Mouse (Mus musculus) gastrocnemius, adult 8-10 months (tissue): Measurements from ENCODE around the gene Olfr652. TPM values are rescaled to one million over a fixed set of nuclear protein-coding genes. Genes with fewer than 3 reads are reported as not detected.

ENCODE experiments used
- DNase-seq, 2 experiments: peaks; one replicate each; pipeline ENCODE4 v3.0.0; 2022; ENCODE audit warnings: low spot score in 2 of 2
- total RNA-seq, 4 experiments: library from RNA; stranded (reverse); gene quantifications; 2 replicates each; pipeline ENCODE4 v1.2.4; 2022

Gene Olfr652
- not detected for total RNA-seq

DNA sequence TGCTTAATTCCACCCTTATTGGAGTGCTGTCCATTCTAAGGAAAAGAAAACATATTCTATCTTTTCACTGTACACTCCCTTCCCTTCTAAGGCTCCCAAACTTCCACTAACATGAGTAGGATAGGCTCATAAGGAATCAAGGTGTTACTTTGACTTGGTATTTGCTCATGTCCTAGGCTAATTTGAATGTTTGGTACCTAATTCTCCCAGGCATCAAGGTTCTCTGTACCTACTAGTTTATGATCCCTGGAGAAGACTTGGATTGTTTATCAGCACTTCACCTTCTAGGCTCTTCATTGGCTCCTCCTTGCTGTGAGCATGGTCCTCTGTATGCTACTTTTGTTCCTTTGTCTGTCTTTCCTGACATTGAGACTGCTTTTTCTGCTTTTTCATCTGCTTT is at the start of gene Olfr652:
Gene Olfr652, plus strand, starts transcription at position 301 of the 400 bp plus-strand sequence.
- no peak for DNase-seq

- no peak for DNase-seq
Observed at GRCm38 (mm10) chr7:104549833-104550232, 10.9 kb upstream of the Olfr652 start, which contains the start of gene Olfr651. TSS of gene Olfr651 (plus strand) at chr7:104550133.

DNA sequence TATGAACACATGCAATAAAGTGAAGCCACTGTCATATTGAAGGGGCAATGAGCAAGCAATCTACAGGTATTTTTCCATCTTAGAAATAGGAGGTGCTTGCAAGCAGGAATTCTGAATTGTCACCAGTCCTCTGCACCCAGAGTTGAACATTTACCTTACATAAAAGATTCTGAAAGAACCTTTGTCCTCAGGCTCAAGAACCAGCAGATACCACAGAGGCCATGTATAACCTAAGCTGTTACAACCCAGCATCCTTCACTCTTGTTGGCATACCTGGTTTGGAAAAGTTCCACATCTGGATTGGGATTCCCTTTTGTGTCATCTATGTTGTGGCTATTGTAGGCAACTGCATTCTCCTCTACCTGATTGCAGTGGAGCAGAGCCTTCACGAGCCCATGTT is 8.0 kb upstream of the Olfr652 start:
- DNase-seq, result no peak

DNA sequence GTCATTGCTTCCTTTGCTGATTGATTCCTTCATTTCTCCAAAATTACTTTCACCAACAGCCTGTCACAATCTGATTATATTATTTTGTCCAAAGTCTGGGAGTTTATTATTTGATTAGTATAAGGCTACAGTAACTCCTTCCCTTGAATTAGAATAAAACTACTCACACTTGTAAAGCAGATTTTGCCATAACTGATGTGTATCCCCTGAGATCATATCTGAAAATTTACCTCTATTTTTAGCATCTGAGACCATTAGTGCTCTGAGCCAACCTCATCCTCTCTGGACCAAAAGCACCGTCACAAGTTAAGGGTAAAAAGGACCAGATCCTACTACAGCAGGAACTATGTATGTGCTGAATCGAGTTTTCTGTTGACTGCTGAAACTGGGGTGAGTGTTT is 16.3 kb downstream of the Olfr652 start, which contains the start of gene Olfr653:
Gene Olfr653, plus strand, starts transcription at position 301 of the 400 bp plus-strand sequence.
- DNase-seq, result no peak

- DNase-seq, result no peak
Observed at GRCm38 (mm10) chr7:104580846-104581245, 20.1 kb downstream of the Olfr652 start.

DNA sequence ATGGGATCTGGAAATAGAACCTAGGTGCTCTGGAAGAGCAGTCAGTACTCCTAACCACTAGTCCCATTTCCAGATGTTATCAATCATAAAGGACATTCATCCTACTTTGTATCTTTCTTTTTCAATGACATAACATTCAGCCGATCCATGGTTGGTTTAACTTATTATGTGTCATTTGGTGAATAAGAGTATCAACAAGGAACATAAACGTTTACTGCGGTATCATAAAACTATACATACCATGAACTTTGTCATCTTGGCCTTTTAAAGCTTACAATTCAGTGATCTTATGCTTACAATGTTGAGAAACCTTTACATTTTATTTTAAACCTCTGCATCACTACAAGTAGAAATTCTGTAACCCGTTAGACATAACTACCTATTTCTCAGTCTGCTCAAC is 20.7 kb downstream of the Olfr652 start:
- DNase-seq, result no peak

GRCm38 (mm10) chr7:104586725-104587124 is 26.0 kb downstream of the Olfr652 start, which contains the start of gene Olfr654:
TSS of gene Olfr654 (plus strand) at chr7:104587025.
- no peak for DNase-seq

DNA sequence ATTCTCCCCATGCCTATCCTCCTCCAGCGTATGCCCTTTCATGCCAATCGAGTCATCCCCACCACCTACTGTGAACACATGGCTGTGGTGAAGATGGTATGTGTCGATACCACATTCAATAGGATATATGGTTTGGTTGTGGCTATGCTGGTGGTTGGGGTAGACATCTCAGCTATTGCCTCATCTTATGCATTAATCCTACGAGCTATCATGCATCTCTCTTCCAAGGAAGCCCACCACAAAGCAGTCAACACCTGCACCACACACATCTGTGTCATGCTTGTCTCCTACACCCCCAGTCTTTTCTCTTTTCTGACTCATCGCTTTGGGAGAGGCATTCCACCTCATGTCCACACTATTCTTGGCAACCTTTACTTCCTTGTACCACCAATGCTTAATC is 27.6 kb downstream of the Olfr652 start:
- no peak for DNase-seq

- no peak for DNase-seq
Observed at GRCm38 (mm10) chr7:104601679-104602078, 41.0 kb downstream of the Olfr652 start, which contains the start of gene Olfr655. TSS of gene Olfr655 (minus strand) at chr7:104601779.

GRCm38 (mm10) chr7:104603173-104603572 is 42.5 kb downstream of the Olfr652 start:
- no peak for DNase-seq

- no peak for DNase-seq
Observed at GRCm38 (mm10) chr7:104604727-104605126, 44.0 kb downstream of the Olfr652 start.

GRCm38 (mm10) chr7:104613655-104614054 is 53.0 kb downstream of the Olfr652 start, which contains the start of gene Olfr656:
TSS of gene Olfr656 (plus strand) at chr7:104613955.
- DNase-seq, result no peak

Other genes with a start within 250 kb of the Olfr652 start
- 1 to 10 TPM; 2.1 to 2.6 (median 2.3) TPM for gene Trim12a, start 245.4 kb upstream of the Olfr652 start, total RNA-seq
- gene Trim34b, start 231.4 kb upstream of the Olfr652 start, total RNA-seq, result not detected
- 1 to 10 TPM; 2.3 to 3.1 (median 2.6) TPM for gene Trim12c, start 207.5 kb upstream of the Olfr652 start, total RNA-seq
- gene Trim30b, start 191.0 kb upstream of the Olfr652 start, total RNA-seq, result not detected
- not detected for gene Trim30c, start 160.1 kb upstream of the Olfr652 start, total RNA-seq
- under 1 TPM; 0.53 to 0.96 (median 0.82) TPM for gene Trim30a, start 95.7 kb upstream of the Olfr652 start, total RNA-seq
- under 1 TPM; 0.24 to 0.43 (median 0.39) TPM for gene Trim30d, start 53.1 kb upstream of the Olfr652 start, total RNA-seq
- not detected for gene Olfr651, start 10.8 kb upstream of the Olfr652 start, total RNA-seq
- gene Olfr653, start 16.4 kb downstream of the Olfr652 start, total RNA-seq, result not detected
- gene Olfr654, start 26.1 kb downstream of the Olfr652 start, total RNA-seq, result not detected
- not detected for gene Olfr655, start 40.9 kb downstream of the Olfr652 start, total RNA-seq
- not detected for gene Olfr656, start 53.1 kb downstream of the Olfr652 start, total RNA-seq
- gene Olfr657, start 63.9 kb downstream of the Olfr652 start, total RNA-seq, result not detected
- not detected for gene Olfr658, start 86.4 kb downstream of the Olfr652 start, total RNA-seq
- gene Olfr659, start 105.9 kb downstream of the Olfr652 start, total RNA-seq, result not detected
- gene Olfr661, start 125.6 kb downstream of the Olfr652 start, total RNA-seq, result not detected
- gene Usp17le, start 216.6 kb downstream of the Olfr652 start, total RNA-seq, result not detected